Mouse (Mus musculus) stomach, embryonic 15.5 days (tissue): ENCODE data around the gene Dtymk. TPM values are rescaled to one million over a fixed set of nuclear protein-coding genes. Genes with fewer than 3 reads are reported as not detected.
A peak's percentile ranks its signal among the peaks of the same experiment; 100 is the strongest.
"Not testable (repeated sequence)": the region's sequence is repeated elsewhere in the genome, so short reads cannot be mapped to it uniquely, and the experiment has no call there.

Experiments used
- ATAC-seq: fragments of 200-750 bp; cut with Nextera tagmentation; 2 replicates; pipeline ENCODE4 v1.8.0; 2017; ENCODE audit warnings: low read depth, moderate number of reproducible peaks, moderate TSS enrichment; ENCODE audit not compliant: insufficient read depth, low FRiP score
- H3K27ac ChIP-seq: fragments of 300-500 bp; sonication (generic); 2 replicates; pipeline ENCODE4 v1.5.1; 2015; ENCODE audit warnings: mild to moderate bottlenecking, inconsistent platforms
- H3K27me3 ChIP-seq: fragments of 300-500 bp; sonication (generic); replicated peaks from 2 replicates; pipeline ENCODE4 v1.6.1; 2015; ENCODE audit warnings: inconsistent platforms
- H3K36me3 ChIP-seq: fragments of 300-500 bp; sonication (generic); 2 replicates; pipeline ENCODE4 v1.6.1; 2015; ENCODE audit warnings: inconsistent platforms
- H3K4me1 ChIP-seq: fragments of 300-500 bp; sonication (generic); 2 replicates; pipeline ENCODE4 v1.6.1; 2015; ENCODE audit warnings: inconsistent platforms
- H3K4me2 ChIP-seq: fragments of 300-500 bp; sonication (generic); 2 replicates; pipeline ENCODE4 v1.6.1; 2015; ENCODE audit warnings: mild to moderate bottlenecking, inconsistent platforms
- H3K4me3 ChIP-seq: fragments of 300-500 bp; sonication (generic); replicated peaks from 2 replicates; pipeline ENCODE4 v1.5.1; 2015; ENCODE audit warnings: inconsistent platforms
- H3K9ac ChIP-seq: fragments of 300-500 bp; sonication (generic); 2 replicates; pipeline ENCODE4 v1.6.1; 2015; ENCODE audit warnings: inconsistent platforms
- H3K9me3 ChIP-seq: fragments of 300-500 bp; sonication (generic); 2 replicates; pipeline ENCODE4 v1.6.1; 2016; ENCODE audit warnings: inconsistent platforms
- WGBS: fragments of 180-500 bp; shearing (Covaris S2); methylation state at CpG from one replicate; pipeline ENCODE4 v1.1.7; 2015; 5-methylcytosine and 5-hydroxymethylcytosine counted together
- polyA plus RNA-seq: library from polyadenylated mRNA; unstranded; fragments of >200 nt; fragmentation: Nextera tagmentation; extraction: Ambion mirVana; gene quantifications from 2 replicates; pipeline ENCODE4 v1.2.1, GENCODE M21; 2015

The Dtymk gene
- polyA plus RNA-seq, 1 experiment from 2014 or later: 237 TPM

DNA sequence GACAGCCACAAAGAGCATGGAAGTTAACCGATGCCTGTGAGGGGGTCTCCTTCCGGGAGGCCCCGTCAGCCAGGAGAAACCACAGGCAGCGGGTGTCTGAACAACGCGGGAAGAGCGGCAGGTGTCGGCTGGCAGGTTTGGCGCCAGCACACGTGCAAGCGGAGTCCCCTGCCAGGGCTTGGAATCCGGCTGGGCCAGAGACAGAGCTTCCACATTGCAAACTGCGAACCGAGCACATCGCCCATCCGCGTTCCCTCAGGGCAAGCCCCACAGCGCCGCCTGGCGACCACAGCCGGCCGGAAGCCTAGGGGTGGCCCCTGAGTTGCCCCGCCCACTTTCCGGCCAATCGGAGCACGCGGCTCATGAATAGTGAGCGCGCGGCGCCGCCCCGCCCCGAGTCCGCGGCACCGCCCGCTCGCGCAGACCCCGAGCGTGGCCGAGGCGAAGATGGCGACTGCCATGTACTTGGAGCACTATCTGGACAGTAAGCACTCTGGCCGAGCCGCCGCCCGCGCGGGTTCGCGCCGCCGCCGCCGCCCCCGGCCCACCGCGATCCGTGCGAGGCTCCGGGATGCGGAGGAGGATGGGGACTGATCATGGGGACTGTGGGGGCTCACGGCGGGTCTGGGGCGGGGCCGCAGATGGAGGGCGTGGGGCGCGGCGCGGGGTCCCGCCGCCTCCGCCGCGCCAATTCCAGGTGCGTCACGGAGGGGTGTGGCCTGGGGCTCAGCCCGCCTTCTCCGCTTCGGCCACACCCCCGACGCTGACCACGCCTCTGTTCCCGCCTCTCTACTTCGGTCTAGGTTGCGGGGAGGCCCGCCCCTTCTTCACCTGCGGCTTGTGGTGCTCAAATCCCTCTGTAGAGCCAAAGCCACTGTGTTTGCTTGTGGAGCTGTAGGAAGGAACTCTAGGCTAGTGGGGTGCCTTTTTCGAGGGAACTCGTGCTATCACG lies 2.1 kb upstream of the Dtymk start, which contains the start of gene Ing5:
TSS of gene Ing5 (plus strand) at position 410 of the 952 bp plus-strand sequence.
- peak within 1 kb of the TSS; percentile 92 for H3K4me3 ChIP-seq
- peak within 1 kb of the TSS; percentile 84 for H3K4me2 ChIP-seq
- peaks cover 32% of the 10 kb centered on the region for H3K36me3 ChIP-seq
- H3K9ac ChIP-seq: peak within 1 kb of the TSS; percentile 95
- under 1% methylated on average over 84 of the region's 94 CpGs for WGBS
- no peaks in the 10 kb centered on the region for H3K9me3 ChIP-seq
- no peaks in the 10 kb centered on the region for H3K27me3 ChIP-seq
- peak within 1 kb of the TSS; percentile 99 for H3K27ac ChIP-seq
- ATAC-seq: peak; percentile 95
- H3K4me1 ChIP-seq: peaks cover 28% of the 10 kb centered on the region

- Histone ChIP-seq H3K27ac (peak overlapping the region; percentile 86), H3K4me1 (peaks cover 28% of the 10 kb centered on the region), H3K9ac (no peak overlapping the region), H3K27me3 (no peaks in the 10 kb centered on the region), H3K4me3 (no peak overlapping the region), H3K36me3 (peaks cover 23% of the 10 kb centered on the region), H3K4me2 (peak overlapping the region; percentile 84), H3K9me3 (no peaks in the 10 kb centered on the region)
- no peak for ATAC-seq
- WGBS: 68% methylated on average over 5 of the region's 5 CpGs
These were observed 1.0 kb upstream of the Dtymk start for GRCm38 (mm10) chr1:93802771-93803170.

GRCm38 (mm10) chr1:93800670-93801503 lies 847 bp downstream of the Dtymk start:
- peak overlapping the region; percentile 86; the same call in 1 of the 2 replicates for H3K27ac ChIP-seq
- peak overlapping the region; percentile 65; the same call in 1 of the 2 replicates for H3K9ac ChIP-seq
- H3K4me3 ChIP-seq: peak overlapping the region; percentile 71
- 69% methylated on average over 21 of the region's 21 CpGs for WGBS
- peaks cover 15% of the 10 kb centered on the region for H3K36me3 ChIP-seq
- H3K9me3 ChIP-seq: no peaks in the 10 kb centered on the region
- peaks cover 28% of the 10 kb centered on the region for H3K4me1 ChIP-seq
- H3K4me2 ChIP-seq: peak overlapping the region; percentile 84
- no peak for ATAC-seq
- no peaks in the 10 kb centered on the region for H3K27me3 ChIP-seq

DNA sequence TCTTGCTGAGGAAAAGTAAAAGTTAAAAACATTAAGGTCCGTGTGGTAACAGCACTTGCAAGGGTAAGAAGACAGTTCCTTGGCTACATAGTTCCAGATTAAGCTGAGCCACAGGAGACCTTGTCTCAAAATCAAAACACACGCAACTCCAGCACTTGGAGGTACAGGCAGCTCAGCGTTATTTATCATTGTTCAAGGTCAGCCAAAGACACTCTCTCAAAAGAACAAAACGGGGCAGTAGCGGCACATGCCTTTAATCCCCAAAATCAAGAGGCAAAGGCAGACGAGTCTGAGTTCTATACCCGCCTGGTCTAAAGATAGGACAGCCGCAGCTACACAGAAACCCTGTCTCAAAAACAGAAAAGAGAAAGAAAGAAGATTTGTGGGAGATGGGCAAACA lies 5.8 kb downstream of the Dtymk start:
- H3K4me2 ChIP-seq: no peak overlapping the region
- H3K9me3 ChIP-seq: no peaks in the 10 kb centered on the region
- ATAC-seq: no peak
- WGBS: 78% methylated on average over 8 of the region's 8 CpGs
- peaks cover 51% of the 10 kb centered on the region for H3K36me3 ChIP-seq
- H3K9ac ChIP-seq: no peak overlapping the region
- H3K27ac ChIP-seq: no peak overlapping the region
- H3K27me3 ChIP-seq: no peaks in the 10 kb centered on the region
- no peaks in the 10 kb centered on the region for H3K4me1 ChIP-seq
- H3K4me3 ChIP-seq: no peak overlapping the region

GRCm38 (mm10) chr1:93794526-93794925 lies 7.2 kb downstream of the Dtymk start:
- no peak overlapping the region for H3K4me3 ChIP-seq
- H3K4me2 ChIP-seq: no peak overlapping the region
- WGBS: 92% methylated on average over 8 of the region's 8 CpGs
- H3K27me3 ChIP-seq: no peaks in the 10 kb centered on the region
- no peaks in the 10 kb centered on the region for H3K9me3 ChIP-seq
- peaks cover 52% of the 10 kb centered on the region for H3K36me3 ChIP-seq
- H3K4me1 ChIP-seq: no peaks in the 10 kb centered on the region
- no peak overlapping the region for H3K27ac ChIP-seq
- H3K9ac ChIP-seq: no peak overlapping the region
- ATAC-seq: no peak

GRCm38 (mm10) chr1:93786912-93787311 lies 14.8 kb downstream of the Dtymk start:
- ATAC-seq: no peak
- H3K4me1 ChIP-seq: no peaks in the 10 kb centered on the region
- H3K4me2 ChIP-seq: no peak overlapping the region
- H3K4me3 ChIP-seq: no peak overlapping the region
- 87% methylated on average over 2 of the region's 2 CpGs for WGBS
- H3K27ac ChIP-seq: no peak overlapping the region
- no peaks in the 10 kb centered on the region for H3K9me3 ChIP-seq
- no peak overlapping the region for H3K9ac ChIP-seq
- H3K27me3 ChIP-seq: no peaks in the 10 kb centered on the region
- H3K36me3 ChIP-seq: peaks cover 61% of the 10 kb centered on the region

DNA sequence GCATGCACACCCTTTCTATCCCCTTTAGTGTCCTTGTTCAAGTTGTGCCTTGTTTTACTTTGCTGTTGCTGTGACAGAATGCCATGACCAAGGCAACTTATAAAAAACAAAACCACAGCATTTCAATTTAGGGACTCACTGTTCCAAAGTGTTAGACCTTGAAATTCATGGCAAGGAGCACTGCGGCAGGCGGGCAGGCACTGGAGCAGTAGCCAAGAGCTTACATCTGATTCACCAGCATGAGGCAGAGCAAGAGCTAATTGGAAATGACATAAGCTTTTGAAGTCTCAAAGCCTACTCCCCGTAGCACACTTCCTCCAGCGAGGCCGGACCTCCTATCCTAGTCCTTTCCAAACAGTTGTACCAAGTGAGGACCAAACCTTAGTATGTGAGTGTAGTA lies 25.0 kb downstream of the Dtymk start:
- Histone ChIP-seq H3K4me2 (no peak overlapping the region), H3K36me3 (peaks cover 51% of the 10 kb centered on the region), H3K27ac (no peak overlapping the region), H3K9ac (no peak overlapping the region), H3K4me3 (no peak overlapping the region), H3K4me1 (no peaks in the 10 kb centered on the region), H3K27me3 (no peaks in the 10 kb centered on the region), H3K9me3 (no peaks in the 10 kb centered on the region)
- ATAC-seq: no peak
- 92% methylated on average over 5 of the region's 5 CpGs for WGBS

DNA sequence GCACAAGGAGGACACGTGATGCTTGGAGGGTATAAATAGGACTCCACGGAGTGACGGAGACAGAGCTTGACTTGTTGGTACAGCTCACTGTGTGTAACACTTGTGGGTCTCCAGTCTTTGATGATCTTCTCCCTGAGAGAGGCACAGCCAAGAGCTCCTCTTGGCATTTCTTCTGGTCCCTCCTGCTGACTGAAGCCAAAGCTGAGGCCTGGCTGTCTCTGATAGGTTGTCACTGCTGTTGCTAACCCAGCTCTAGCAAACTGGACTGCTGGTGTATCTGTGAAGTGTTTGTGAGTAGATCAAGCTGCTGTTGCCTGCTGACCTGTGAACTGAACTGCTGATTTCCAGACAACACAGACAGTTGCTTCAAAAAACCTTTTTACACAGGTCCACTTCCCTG lies 31.8 kb downstream of the Dtymk start:
- Histone ChIP-seq H3K9ac (no peak overlapping the region), H3K27me3 (no peaks in the 10 kb centered on the region), H3K4me2 (no peak overlapping the region), H3K9me3 (no peaks in the 10 kb centered on the region), H3K4me3 (no peak overlapping the region), H3K4me1 (no peaks in the 10 kb centered on the region), H3K27ac (no peak overlapping the region), H3K36me3 (0 out of 2 replicates have a peak, but pooled peaks cover 14% of the 10 kb centered on the region)
- 93% methylated on average over 3 of the region's 3 CpGs for WGBS
- no peak for ATAC-seq

GRCm38 (mm10) chr1:93767600-93767999 lies 34.1 kb downstream of the Dtymk start:
- Histone ChIP-seq H3K27ac (no peak overlapping the region), H3K4me1 (no peaks in the 10 kb centered on the region), H3K4me3 (no peak overlapping the region), H3K4me2 (no peak overlapping the region), H3K36me3 (0 out of 2 replicates have a peak, but pooled peaks cover 9% of the 10 kb centered on the region), H3K9ac (no peak overlapping the region), H3K9me3 (no peaks in the 10 kb centered on the region), H3K27me3 (no peaks in the 10 kb centered on the region)
- ATAC-seq: no peak
- WGBS: 96% methylated on average over 6 of the region's 6 CpGs

- no peak overlapping the region for H3K4me2 ChIP-seq
- 0 out of 2 replicates have a peak, but pooled peaks cover 6% of the 10 kb centered on the region for H3K36me3 ChIP-seq
- no peak overlapping the region for H3K4me3 ChIP-seq
- no peak overlapping the region for H3K27ac ChIP-seq
- WGBS: 87% methylated on average over 9 of the region's 9 CpGs
- H3K9ac ChIP-seq: no peak overlapping the region
- ATAC-seq: no peak
- no peaks in the 10 kb centered on the region for H3K4me1 ChIP-seq
- no peaks in the 10 kb centered on the region for H3K9me3 ChIP-seq
- H3K27me3 ChIP-seq: no peaks in the 10 kb centered on the region
These were observed 36.7 kb downstream of the Dtymk start for GRCm38 (mm10) chr1:93764871-93765591.

DNA sequence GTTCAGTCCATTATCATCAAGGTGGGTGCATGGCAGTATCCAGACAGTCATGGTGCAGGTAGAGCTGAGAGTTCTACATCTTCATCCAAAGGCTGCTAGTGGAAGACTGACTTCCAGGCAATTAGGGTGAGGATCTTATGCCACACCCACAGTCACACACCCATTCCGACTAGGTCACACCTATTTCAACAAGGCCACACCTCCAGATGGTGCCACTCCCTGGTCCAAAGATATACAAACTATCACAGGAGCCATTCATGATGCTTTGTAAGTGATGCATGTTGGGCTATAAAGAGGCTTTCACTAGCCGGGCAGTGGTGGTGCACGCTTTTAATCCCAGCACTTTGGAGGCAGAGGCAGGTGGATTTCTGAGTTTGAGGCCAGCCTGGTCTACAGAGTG lies 38.2 kb downstream of the Dtymk start:
- H3K4me3 ChIP-seq, H3K27ac ChIP-seq, H3K4me2 ChIP-seq, ATAC-seq, H3K4me1 ChIP-seq, H3K36me3 ChIP-seq, H3K27me3 ChIP-seq, H3K9me3 ChIP-seq, H3K9ac ChIP-seq: not testable (repeated sequence)
- WGBS: 82% methylated on average over 3 of the region's 3 CpGs
